Mouse (Mus musculus): ENCODE measurements around the gene Fastk. TPM values are rescaled to one million over a fixed set of nuclear protein-coding genes. Genes with fewer than 3 reads are reported as not detected.

Fastk gene
- polyA plus RNA-seq, 1 experiment, result 481 TPM

DNA sequence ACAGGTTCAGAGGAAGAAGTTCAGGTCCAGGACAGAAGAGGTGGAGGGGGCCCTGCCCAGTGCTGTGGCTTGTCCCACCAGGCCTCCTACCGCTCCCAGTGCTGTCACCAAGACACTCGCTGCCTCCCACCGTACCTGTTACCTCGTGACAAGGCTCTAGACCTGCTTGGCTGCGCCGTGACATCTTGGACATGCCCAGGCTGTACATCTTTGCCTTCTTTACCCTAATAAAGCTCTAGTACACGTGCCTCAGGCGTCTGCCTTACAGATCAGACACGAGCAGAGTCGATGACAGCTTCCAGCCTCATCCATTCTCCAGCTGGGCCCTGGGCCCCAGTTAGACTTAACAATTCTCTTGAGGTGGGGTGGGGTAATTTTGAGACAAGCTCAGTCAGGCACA lies 27.5 kb downstream of the Fastk start:
- DNase-seq, result no peak
- 97% methylated on average over 10 of the region's 10 CpGs for WGBS
- Histone ChIP-seq H3K27ac (ENCODE audit: control insufficient read depth, insufficient read depth, low read length) (no peak overlapping the region), H3K4me3 (ENCODE audit: control insufficient read depth, insufficient read depth, low read length) (no peak overlapping the region), H3K36me3 (ENCODE audit: control insufficient read depth, insufficient read depth, low read length) (no peaks in the 10 kb centered on the region), H3K4me1 (replicated peaks; ENCODE audit: control insufficient read depth, insufficient read depth, low read length) (0 out of 2 replicates have a peak, but pooled peaks cover 4% of the 10 kb centered on the region), H3K27me3 (ENCODE audit: control insufficient read depth, insufficient read depth, low read length) (no peaks in the 10 kb centered on the region; the same call in 1 of the 2 replicates)
- TF ChIP-seq CTCF (IDR thresholded peaks at IDR 0.05; ENCODE audit: borderline replicate concordance, control insufficient read depth, extremely low read depth, insufficient read depth, low read length, poor library complexity) (no peak), POLR2A (IDR thresholded peaks at IDR 0.05; ENCODE audit: control insufficient read depth, extremely low read depth, insufficient read depth, low read length, poor library complexity) (no peak)

DNA sequence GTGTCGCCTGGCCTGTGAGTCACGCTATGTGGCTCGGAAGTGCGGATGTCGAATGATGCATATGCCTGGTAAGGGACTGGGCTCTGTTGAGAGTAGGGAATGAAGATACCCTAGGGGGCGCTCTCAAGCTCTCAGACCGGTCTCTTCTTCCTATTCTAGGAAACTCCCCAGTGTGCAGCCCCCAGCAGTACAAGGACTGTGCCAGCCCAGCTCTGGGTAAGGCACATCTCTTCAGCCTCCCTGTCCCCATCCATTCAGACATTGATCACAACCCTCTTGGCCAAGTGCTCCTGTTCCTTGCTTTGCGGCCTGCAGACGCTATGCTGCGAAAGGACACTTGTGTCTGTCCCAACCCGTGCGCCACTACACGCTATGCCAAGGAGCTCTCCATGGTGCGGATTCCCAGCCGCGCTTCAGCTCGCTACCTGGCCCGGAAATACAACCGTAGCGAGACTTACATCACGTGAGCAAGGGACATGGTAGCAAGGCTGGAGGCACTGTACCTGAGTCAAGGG lies 28.8 kb downstream of the Fastk start:
- DNase-seq, result peak; percentile 74
- WGBS, result 21% methylated on average over 21 of the region's 21 CpGs
- Histone ChIP-seq H3K36me3 (ENCODE audit: control insufficient read depth, insufficient read depth, low read length) (no peaks in the 10 kb centered on the region), H3K4me1 (replicated peaks; ENCODE audit: control insufficient read depth, insufficient read depth, low read length) (0 out of 2 replicates have a peak, but pooled peaks cover 4% of the 10 kb centered on the region), H3K27me3 (ENCODE audit: control insufficient read depth, insufficient read depth, low read length) (no peaks in the 10 kb centered on the region; the same call in 1 of the 2 replicates), H3K27ac (ENCODE audit: control insufficient read depth, insufficient read depth, low read length) (no peak overlapping the region), H3K4me3 (ENCODE audit: control insufficient read depth, insufficient read depth, low read length) (no peak overlapping the region)
- TF ChIP-seq CTCF (IDR thresholded peaks at IDR 0.05; ENCODE audit: borderline replicate concordance, control insufficient read depth, extremely low read depth, insufficient read depth, low read length, poor library complexity) (no peak; the same call in 1 of the 2 replicates), POLR2A (IDR thresholded peaks at IDR 0.05; ENCODE audit: control insufficient read depth, extremely low read depth, insufficient read depth, low read length, poor library complexity) (no peak)

- TF ChIP-seq CTCF (IDR thresholded peaks at IDR 0.05; ENCODE audit: borderline replicate concordance, control insufficient read depth, extremely low read depth, insufficient read depth, low read length, poor library complexity) (0 out of 2 replicates have a peak, but pooled peaks have one; percentile 0), POLR2A (IDR thresholded peaks at IDR 0.05; ENCODE audit: control insufficient read depth, extremely low read depth, insufficient read depth, low read length, poor library complexity) (no peak)
- Histone ChIP-seq H3K4me3 (ENCODE audit: control insufficient read depth, insufficient read depth, low read length) (no peak overlapping the region), H3K27ac (ENCODE audit: control insufficient read depth, insufficient read depth, low read length) (no peak overlapping the region), H3K36me3 (ENCODE audit: control insufficient read depth, insufficient read depth, low read length) (no peaks in the 10 kb centered on the region), H3K27me3 (ENCODE audit: control insufficient read depth, insufficient read depth, low read length) (no peaks in the 10 kb centered on the region; the same call in 1 of the 2 replicates), H3K4me1 (replicated peaks; ENCODE audit: control insufficient read depth, insufficient read depth, low read length) (0 out of 2 replicates have a peak, but pooled peaks cover 4% of the 10 kb centered on the region)
- no peak for DNase-seq
- 86% methylated on average over 13 of the region's 13 CpGs for WGBS
Observed at GRCm38 (mm10) chr5:24413938-24414337, 31.1 kb downstream of the Fastk start.

GRCm38 (mm10) chr5:24413042-24413693 lies 31.9 kb downstream of the Fastk start, which contains the start of gene Asic3:
Gene Asic3, plus strand, starts transcription at chr5:24413392.
- DNase-seq, result no peak
- Histone ChIP-seq H3K27me3 (ENCODE audit: control insufficient read depth, insufficient read depth, low read length) (no peaks in the 10 kb centered on the region; the same call in 1 of the 2 replicates), H3K36me3 (ENCODE audit: control insufficient read depth, insufficient read depth, low read length) (no peaks in the 10 kb centered on the region), H3K4me3 (ENCODE audit: control insufficient read depth, insufficient read depth, low read length) (no peak within 1 kb of the TSS), H3K27ac (ENCODE audit: control insufficient read depth, insufficient read depth, low read length) (no peak within 1 kb of the TSS), H3K4me1 (replicated peaks; ENCODE audit: control insufficient read depth, insufficient read depth, low read length) (0 out of 2 replicates have a peak, but pooled peaks cover 4% of the 10 kb centered on the region)
- TF ChIP-seq CTCF (IDR thresholded peaks at IDR 0.05; ENCODE audit: borderline replicate concordance, control insufficient read depth, extremely low read depth, insufficient read depth, low read length, poor library complexity), result no peak
- no peak for TF ChIP-seq POLR2A (IDR thresholded peaks at IDR 0.05; ENCODE audit: control insufficient read depth, extremely low read depth, insufficient read depth, low read length, poor library complexity)
- WGBS, result 22% methylated on average over 11 of the region's 11 CpGs

GRCm38 (mm10) chr5:24412063-24412462 lies 33.0 kb downstream of the Fastk start:
- DNase-seq, result no peak
- H3K36me3 ChIP-seq (ENCODE audit: control insufficient read depth, insufficient read depth, low read length), result no peaks in the 10 kb centered on the region
- WGBS, result 90% methylated on average over 2 of the region's 2 CpGs
- TF ChIP-seq POLR2A (IDR thresholded peaks at IDR 0.05; ENCODE audit: control insufficient read depth, extremely low read depth, insufficient read depth, low read length, poor library complexity), result no peak
- TF ChIP-seq CTCF (IDR thresholded peaks at IDR 0.05; ENCODE audit: borderline replicate concordance, control insufficient read depth, extremely low read depth, insufficient read depth, low read length, poor library complexity), result no peak
- no peaks in the 10 kb centered on the region; the same call in 1 of the 2 replicates for H3K27me3 ChIP-seq (ENCODE audit: control insufficient read depth, insufficient read depth, low read length)
- no peak overlapping the region for H3K27ac ChIP-seq (ENCODE audit: control insufficient read depth, insufficient read depth, low read length)
- no peak overlapping the region for H3K4me3 ChIP-seq (ENCODE audit: control insufficient read depth, insufficient read depth, low read length)
- H3K4me1 ChIP-seq (replicated peaks; ENCODE audit: control insufficient read depth, insufficient read depth, low read length), result 0 out of 2 replicates have a peak, but pooled peaks cover 4% of the 10 kb centered on the region

- Histone ChIP-seq H3K27ac (ENCODE audit: control insufficient read depth, insufficient read depth, low read length) (no peak overlapping the region), H3K27me3 (ENCODE audit: control insufficient read depth, insufficient read depth, low read length) (no peaks in the 10 kb centered on the region; the same call in 1 of the 2 replicates), H3K4me1 (replicated peaks; ENCODE audit: control insufficient read depth, insufficient read depth, low read length) (no peaks in the 10 kb centered on the region), H3K36me3 (ENCODE audit: control insufficient read depth, insufficient read depth, low read length) (no peaks in the 10 kb centered on the region), H3K4me3 (ENCODE audit: control insufficient read depth, insufficient read depth, low read length) (no peak overlapping the region)
- 100% methylated on average over 2 of the region's 2 CpGs for WGBS
- TF ChIP-seq CTCF (IDR thresholded peaks at IDR 0.05; ENCODE audit: borderline replicate concordance, control insufficient read depth, extremely low read depth, insufficient read depth, low read length, poor library complexity) (no peak), POLR2A (IDR thresholded peaks at IDR 0.05; ENCODE audit: control insufficient read depth, extremely low read depth, insufficient read depth, low read length, poor library complexity) (no peak)
- no peak for DNase-seq
Observed at GRCm38 (mm10) chr5:24409466-24409865, 35.6 kb downstream of the Fastk start.
